Mouse (Mus musculus): Measurements from ENCODE around the gene Mc3r. TPM values are rescaled to one million over a fixed set of nuclear protein-coding genes. Genes with fewer than 3 reads are reported as not detected.

The Mc3r gene
- polyA plus RNA-seq, 1 experiment, result not detected

GRCm38 (mm10) chr2:172292525-172293405 lies 44.5 kb downstream of the Mc3r start:
- Histone ChIP-seq H3K27ac (ENCODE audit: insufficient read depth, low read length) (no peak overlapping the region), H3K36me3 (ENCODE audit: control insufficient read depth, insufficient read depth, low read length) (no peaks in the 10 kb centered on the region), H3K27me3 (ENCODE audit: control insufficient read depth, insufficient read depth, low read length) (no peaks in the 10 kb centered on the region), H3K4me1 (ENCODE audit: control insufficient read depth, insufficient read depth, insufficient read length) (no peaks in the 10 kb centered on the region), H3K4me3 (ENCODE audit: extremely low read depth, insufficient read depth, insufficient read length) (no peak overlapping the region)
- 76% methylated on average over 14 of the region's 14 CpGs for WGBS
- TF ChIP-seq POLR2A (IDR thresholded peaks at IDR 0.05; ENCODE audit: low read depth, low read length), result no peak
- TF ChIP-seq CTCF (IDR thresholded peaks at IDR 0.05; ENCODE audit: extremely low read depth, insufficient read depth, insufficient read length, insufficient replicate concordance), result no peak
- DNase-seq (ENCODE audit: low read depth in 1 of 2, low spot score in 2 of 2), result no peak

GRCm38 (mm10) chr2:172298083-172298482 lies 49.8 kb downstream of the Mc3r start:
- DNase-seq (ENCODE audit: low read depth in 1 of 2, low spot score in 2 of 2), result no peak
- Histone ChIP-seq H3K4me3 (ENCODE audit: extremely low read depth, insufficient read depth, insufficient read length) (no peak overlapping the region), H3K27me3 (ENCODE audit: control insufficient read depth, insufficient read depth, low read length) (no peaks in the 10 kb centered on the region), H3K27ac (ENCODE audit: insufficient read depth, low read length) (no peak overlapping the region), H3K4me1 (ENCODE audit: control insufficient read depth, insufficient read depth, insufficient read length) (no peaks in the 10 kb centered on the region), H3K36me3 (ENCODE audit: control insufficient read depth, insufficient read depth, low read length) (no peaks in the 10 kb centered on the region)
- no peak for TF ChIP-seq CTCF (IDR thresholded peaks at IDR 0.05; ENCODE audit: extremely low read depth, insufficient read depth, insufficient read length, insufficient replicate concordance)
- TF ChIP-seq POLR2A (IDR thresholded peaks at IDR 0.05; ENCODE audit: low read depth, low read length), result no peak
- WGBS, result 10% methylated on average over 1 of the region's 1 CpGs

- DNase-seq (ENCODE audit: low read depth in 1 of 2, low spot score in 2 of 2), result no peak
- WGBS, result 50% methylated on average over 1 of the region's 1 CpGs
- no peaks in the 10 kb centered on the region for H3K27me3 ChIP-seq (ENCODE audit: control insufficient read depth, insufficient read depth, low read length)
These were observed 50.2 kb downstream of the Mc3r start for GRCm38 (mm10) chr2:172298542-172298941.

GRCm38 (mm10) chr2:172299126-172299921 lies 51.0 kb downstream of the Mc3r start:
- 32% methylated on average over 14 of the region's 14 CpGs for WGBS
- TF ChIP-seq CTCF (IDR thresholded peaks at IDR 0.05; ENCODE audit: extremely low read depth, insufficient read depth, insufficient read length, insufficient replicate concordance) (no peak), POLR2A (IDR thresholded peaks at IDR 0.05; ENCODE audit: low read depth, low read length) (no peak)
- Histone ChIP-seq H3K4me3 (ENCODE audit: extremely low read depth, insufficient read depth, insufficient read length) (no peak overlapping the region), H3K4me1 (ENCODE audit: control insufficient read depth, insufficient read depth, insufficient read length) (no peaks in the 10 kb centered on the region), H3K36me3 (ENCODE audit: control insufficient read depth, insufficient read depth, low read length) (no peaks in the 10 kb centered on the region), H3K27me3 (ENCODE audit: control insufficient read depth, insufficient read depth, low read length) (no peaks in the 10 kb centered on the region), H3K27ac (ENCODE audit: insufficient read depth, low read length) (no peak overlapping the region)
- DNase-seq (ENCODE audit: low read depth in 1 of 2, low spot score in 2 of 2), result no peak

More at GRCm38 (mm10) chr2:172298542-172298941, 50.2 kb downstream of the Mc3r start:
- Histone ChIP-seq H3K4me3 (ENCODE audit: extremely low read depth, insufficient read depth, insufficient read length) (no peak overlapping the region), H3K36me3 (ENCODE audit: control insufficient read depth, insufficient read depth, low read length) (no peaks in the 10 kb centered on the region), H3K27ac (ENCODE audit: insufficient read depth, low read length) (no peak overlapping the region), H3K4me1 (ENCODE audit: control insufficient read depth, insufficient read depth, insufficient read length) (no peaks in the 10 kb centered on the region)
- no peak for TF ChIP-seq CTCF (IDR thresholded peaks at IDR 0.05; ENCODE audit: extremely low read depth, insufficient read depth, insufficient read length, insufficient replicate concordance)
- TF ChIP-seq POLR2A (IDR thresholded peaks at IDR 0.05; ENCODE audit: low read depth, low read length), result no peak

Other genes starting within 250 kb of the Mc3r start
- not detected in 2 replicates for gene Cbln4, start 205.0 kb upstream of the Mc3r start, polyA plus RNA-seq (2012; rRNA removed)
- gene Fam210b, start 97.1 kb downstream of the Mc3r start, polyA plus RNA-seq (2012; rRNA removed), result 15.0 and 18.1 TPM in 2 replicates
- 8.1 and 10.0 TPM in 2 replicates for gene Aurka, start 122.0 kb downstream of the Mc3r start, polyA plus RNA-seq (2012; rRNA removed)
- 26.0 and 31.5 TPM in 2 replicates for gene Cstf1, start 122.2 kb downstream of the Mc3r start, polyA plus RNA-seq (2012; rRNA removed)
- 1.6 and 2.0 TPM in 2 replicates for gene Cass4, start 145.3 kb downstream of the Mc3r start, polyA plus RNA-seq (2012; rRNA removed)
- gene Rtf2, start 192.1 kb downstream of the Mc3r start, polyA plus RNA-seq (2012; rRNA removed), result 30.9 and 35.0 TPM in 2 replicates
- gene Gcnt7, start 210.1 kb downstream of the Mc3r start, polyA plus RNA-seq (2012; rRNA removed), result not detected in 2 replicates
- gene Fam209, start 224.0 kb downstream of the Mc3r start, polyA plus RNA-seq (2012; rRNA removed), result 0.21 TPM in 1 of 2 replicates, not detected in the other